Mouse (Mus musculus) E14TG2a.4 (cell line): ENCODE measurements around the gene Gm11238.
"Not testable (repeated sequence)": the region's sequence is repeated elsewhere in the genome, so short reads cannot be mapped to it uniquely, and the experiment has no call there.

Source experiments
- H3K27me3 ChIP-seq: 2 replicates; pipeline ENCODE4 v1.6.1; 2014; ENCODE audit warnings: low read length, control low read depth; ENCODE audit not compliant: insufficient read depth
- H3K36me3 ChIP-seq: 2 replicates; pipeline ENCODE4 v1.6.1; 2014; ENCODE audit warnings: low read length, control low read depth; ENCODE audit not compliant: insufficient read depth
- H3K4me1 ChIP-seq: replicated peaks from 2 replicates; pipeline ENCODE4 v1.6.1; 2014; ENCODE audit warnings: low read depth, low read length, control low read depth
- H3K4me3 ChIP-seq: replicated peaks from 2 replicates; pipeline ENCODE4 v1.5.1; 2014; ENCODE audit warnings: mild to moderate bottlenecking, low read length
- H3K9me3 ChIP-seq: 2 replicates; pipeline ENCODE4 v1.6.1; 2014; ENCODE audit warnings: low read length, control low read depth
- CTCF ChIP-seq: conservative IDR thresholded peaks from 2 replicates; pipeline ENCODE4 v1.5.1; 2014; ENCODE audit warnings: low read length
- NANOG ChIP-seq: IDR thresholded peaks from 2 replicates; pipeline ENCODE4 v1.6.1; 2014; ENCODE audit warnings: borderline replicate concordance, low read length, mixed read lengths
- POU5F1 ChIP-seq: IDR thresholded peaks from 2 replicates; pipeline ENCODE4 v1.6.1; 2014; ENCODE audit warnings: low read length, borderline replicate concordance

Gene Gm11238

GRCm38 (mm10) chr4:73607581-73607980 is at the start of gene Gm11238:
Gene Gm11238 (plus strand): TSS chr4:73607881.
- not testable (repeated sequence) for H3K27me3 ChIP-seq, H3K4me3 ChIP-seq, H3K36me3 ChIP-seq, H3K4me1 ChIP-seq, H3K9me3 ChIP-seq

DNA sequence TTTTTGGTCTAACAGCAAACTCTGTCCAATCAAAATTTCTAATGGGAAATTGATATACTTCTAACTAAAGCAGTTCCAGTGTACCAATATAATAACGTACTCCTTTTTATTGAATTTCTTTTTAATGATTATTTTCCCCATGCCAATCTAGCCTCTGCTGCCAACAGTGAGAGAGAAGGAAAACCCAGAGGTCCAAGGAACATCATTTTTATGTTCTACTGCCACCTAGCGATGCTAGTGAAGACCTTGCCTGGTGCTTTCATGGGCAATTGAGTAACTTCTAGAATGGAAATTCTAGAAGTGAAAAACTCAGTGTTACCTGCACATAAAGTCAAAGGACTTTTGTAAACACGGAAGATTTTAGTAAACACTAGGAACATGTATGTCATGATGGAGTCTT is 8.4 kb upstream of the Gm11238 start:
- Histone ChIP-seq H3K4me1 (no peaks in the 10 kb centered on the region), H3K9me3 (no peaks in the 10 kb centered on the region), H3K36me3 (no peaks in the 10 kb centered on the region), H3K4me3 (no peak overlapping the region), H3K27me3 (no peaks in the 10 kb centered on the region)
- TF ChIP-seq NANOG: no peak
- no peak for TF ChIP-seq POU5F1
- peak; percentile 60 for TF ChIP-seq CTCF

- not testable (repeated sequence) for H3K36me3 ChIP-seq, H3K4me1 ChIP-seq, H3K9me3 ChIP-seq, H3K4me3 ChIP-seq, H3K27me3 ChIP-seq
Measured at GRCm38 (mm10) chr4:73622684-73623083, 15.0 kb downstream of the Gm11238 start, which contains the start of gene Gm11237. Gene Gm11237 (plus strand): TSS chr4:73622984.

GRCm38 (mm10) chr4:73637821-73638220 is 30.1 kb downstream of the Gm11238 start, which contains the start of gene Gm11236:
Gene Gm11236 (plus strand): TSS chr4:73638121.
- H3K9me3 ChIP-seq, H3K4me1 ChIP-seq, H3K4me3 ChIP-seq, H3K27me3 ChIP-seq, H3K36me3 ChIP-seq: not testable (repeated sequence)

DNA sequence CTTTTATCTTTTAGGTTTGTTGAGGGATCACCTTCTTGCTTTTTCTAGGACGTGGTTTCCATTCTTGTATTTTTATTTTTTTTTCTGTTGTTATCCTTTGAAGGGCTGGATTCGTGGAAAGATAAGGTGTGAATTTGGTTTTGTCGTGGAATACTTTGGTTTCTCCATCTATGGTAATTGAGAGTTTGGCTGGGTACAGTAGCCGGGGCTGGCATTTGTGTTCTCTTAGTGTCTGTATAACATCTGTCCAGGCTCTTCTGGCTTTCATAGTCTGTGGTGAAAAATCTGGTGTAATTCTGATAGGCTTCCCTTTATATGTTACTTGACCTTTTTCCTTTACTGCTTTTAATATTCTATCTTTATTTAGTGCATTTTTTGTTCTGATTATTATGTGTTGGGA is 54.2 kb downstream of the Gm11238 start:
- not testable (repeated sequence) for H3K9me3 ChIP-seq, H3K27me3 ChIP-seq, H3K36me3 ChIP-seq, H3K4me3 ChIP-seq, H3K4me1 ChIP-seq

GRCm38 (mm10) chr4:73668054-73668453 is 60.4 kb downstream of the Gm11238 start, which contains the start of gene Gm11239:
Gene Gm11239 (plus strand): TSS chr4:73668354.
- H3K4me1 ChIP-seq, H3K36me3 ChIP-seq, H3K9me3 ChIP-seq, H3K4me3 ChIP-seq, H3K27me3 ChIP-seq: not testable (repeated sequence)

DNA sequence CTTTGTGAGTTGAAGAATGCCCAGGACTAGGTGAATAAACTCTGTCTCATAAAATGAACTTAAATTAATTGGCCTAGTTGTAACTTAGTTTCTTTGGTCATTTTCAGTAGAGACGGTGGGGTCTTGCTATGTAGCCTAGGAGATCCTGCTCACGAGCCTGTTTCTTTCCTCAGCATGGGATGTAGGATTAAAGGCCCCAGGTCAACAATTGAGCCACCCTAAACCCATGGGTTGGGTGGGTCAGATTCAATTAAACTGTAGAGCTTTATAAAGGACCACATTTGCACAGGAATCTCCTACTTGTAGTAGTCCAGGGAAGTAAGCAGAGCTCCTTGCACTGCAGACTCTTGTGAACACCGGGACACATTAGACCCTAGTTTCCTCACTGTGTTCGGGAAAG is 75.5 kb downstream of the Gm11238 start, which contains the start of gene Gm428:
TSS of gene Gm428 (plus strand) at position 301 of the 400 bp plus-strand sequence.
- H3K9me3 ChIP-seq, H3K27me3 ChIP-seq, H3K4me3 ChIP-seq: not testable (repeated sequence)

More for the DNA sequence above, 75.5 kb downstream of the Gm11238 start, which contains the start of gene Gm428:
- H3K4me1 ChIP-seq, H3K36me3 ChIP-seq: not testable (repeated sequence)
